Comparison of ENCODE assay signal across 9 mouse cellular contexts in the genomic region with DNA sequence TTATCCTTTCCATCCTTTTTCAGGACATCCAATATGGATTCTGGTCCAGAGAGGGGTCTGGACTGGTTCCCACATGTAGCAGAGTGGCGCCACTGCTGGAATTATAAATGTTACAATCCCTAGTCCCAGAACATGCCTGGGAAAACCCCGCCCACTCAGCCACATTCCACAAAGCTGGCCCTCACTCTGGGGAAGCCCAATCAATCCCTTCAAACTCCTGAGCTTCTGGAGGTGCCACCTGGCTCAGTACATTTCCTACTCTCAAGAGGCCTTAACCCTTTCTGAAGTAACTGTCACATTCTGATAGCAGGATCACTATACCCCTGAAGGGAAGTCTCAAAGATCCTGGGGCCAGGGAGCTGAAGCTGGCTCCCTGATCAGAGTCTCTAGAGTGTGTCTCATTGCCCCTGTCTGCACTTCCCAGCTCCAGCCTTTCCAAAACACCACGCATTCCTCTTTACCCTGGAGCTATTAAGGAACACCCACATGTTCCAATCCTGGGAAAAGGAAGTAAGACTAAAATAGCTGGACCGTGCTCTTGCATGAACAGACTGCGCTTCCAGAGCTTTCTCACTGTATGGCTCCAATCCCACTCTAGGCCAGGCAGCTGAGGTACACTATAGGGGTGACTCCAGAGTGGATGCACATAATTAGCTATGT. TPM values are rescaled to one million over a fixed set of nuclear protein-coding genes. Genes with fewer than 3 reads are reported as not detected.
A peak's percentile ranks its signal among the peaks of the same experiment; 100 is the strongest.
DNase-seq lines count a peak whose midpoint lies in the region; ATAC-seq lines count a peak whose summit lies in the region.
"Had no signal": no experiment of that assay in that cellular context is flagged by ENCODE, and none has a peak within 500 bp of the region (broad histone marks: within the 10 kb centered on the region; RNA-seq: fewer than 3 reads in every experiment).

No protein-coding gene starts in this region.

- H3K9me3 ChIP-seq in heart, embryonic 14.5 days (ENCODE audit: control insufficient read depth, low read length): no peaks in the 10 kb centered on the region

- peaks cover 5 to 30% of the 10 kb centered on the region in 2 experiments for H3K4me1 ChIP-seq in heart, embryonic 14.5 days (ENCODE audit: control insufficient read depth in 2 of 2, insufficient read depth in 2 of 2, low read length in 2 of 2)

- no peak overlapping the region for H3K4me3 ChIP-seq in heart, embryonic 14.5 days (ENCODE audit: control insufficient read depth in 1 of 2, insufficient read depth in 1 of 2, low read depth in 1 of 2, low read length in 2 of 2)

- peak overlapping the region; percentile 78 to 88 for H3K27ac ChIP-seq in heart, embryonic 14.5 days (replicated peaks in 1 of 2; ENCODE audit: control insufficient read depth in 1 of 2, insufficient read depth in 1 of 2, low read depth in 2 of 2, low read length in 2 of 2)

- H3K4me2 ChIP-seq in heart, embryonic 14.5 days (ENCODE audit: low read length): peak overlapping the region; percentile 23; the same call in 1 of the 2 replicates

- H3K9ac ChIP-seq in heart, embryonic 14.5 days (ENCODE audit: low read length): peak overlapping the region; percentile 18; the same call in 1 of the 2 replicates

- H3K27me3 ChIP-seq in heart, embryonic 14.5 days (ENCODE audit: control insufficient read depth, insufficient read depth, low read length): no peaks in the 10 kb centered on the region

- ATAC-seq in heart, embryonic 14.5 days (ENCODE audit: insufficient number of reproducible peaks, insufficient read depth, low FRiP score, low read depth): 0 out of 2 replicates have a peak, but pooled peaks have one; percentile 41

- 27% methylated on average over 5 of the region's 5 CpGs for WGBS in heart, embryonic 14.5 days

- DNase-seq in urinary bladder, postnatal 14 days (ENCODE audit: low spot score): peak; percentile 29
- no peak for DNase-seq in urinary bladder, adult 2 months (ENCODE audit: low spot score)
- peak; percentile 30 to 39 for DNase-seq in left cerebral cortex, adult 9 months (ENCODE audit: low spot score in 2 of 2)
- no peak for DNase-seq in thymus, postnatal 36 days
- DNase-seq in urinary bladder, postnatal 36 days (ENCODE audit: low spot score in 2 of 2): no peak
- no peak for DNase-seq in thymus, postnatal 14 days
- DNase-seq in cerebellum, adult 8-10 months: no peak
- DNase-seq: midbrain, embryonic 14.5 days had no signal

- peaks cover 83% of the 10 kb centered on the region for H3K36me3 ChIP-seq in heart, embryonic 14.5 days (ENCODE audit: control insufficient read depth, insufficient read depth, low read length)

RNA-seq across cellular contexts. Expression of gene Ephx3, which starts 18.4 kb away (rescaled TPM):
- polyA plus RNA-seq in urinary bladder, adult 2 months (2012; rRNA removed): 3.6 and 4.4 TPM in 2 replicates
- polyA plus RNA-seq in heart, embryonic 14.5 days (2014; fragmentation: Nextera tagmentation; extraction: Ambion mirVana): 0.30 and 0.32 TPM in 2 replicates
- polyA plus RNA-seq: midbrain, embryonic 14.5 days had no signal

RNA-seq across cellular contexts. Expression of gene Notch3, which starts 41.1 kb away (rescaled TPM):
- polyA plus RNA-seq in urinary bladder, adult 2 months (2012; rRNA removed): 16.1 and 21.5 TPM in 2 replicates
- 5.1 and 6.6 TPM in 2 replicates for polyA plus RNA-seq in heart, embryonic 14.5 days (2014; fragmentation: Nextera tagmentation; extraction: Ambion mirVana)

Comparison
In these comparisons a context has a peak if more than half of its experiments do, and no peak if none do; other contexts are left out.
1. DNase-seq: peak in urinary bladder, postnatal 14 days (single experiment) and left cerebral cortex, adult 9 months (2 of 2); none in urinary bladder, adult 2 months (single experiment), thymus, postnatal 36 days (0 of 2), urinary bladder, postnatal 36 days (0 of 2), thymus, postnatal 14 days (single experiment) and cerebellum, adult 8-10 months (single experiment).